Mouse (Mus musculus) heart, postnatal 0 days (tissue): Measurements from ENCODE around the gene Syf2. TPM values are rescaled to one million over a fixed set of nuclear protein-coding genes. Genes with fewer than 3 reads are reported as not detected.
A peak's percentile ranks its signal among the peaks of the same experiment; 100 is the strongest.

ENCODE experiments used
- ATAC-seq: fragments of 200-750 bp; cut with Nextera tagmentation; 2 replicates; pipeline ENCODE4 v1.8.0; 2017; ENCODE audit warnings: low read depth, moderate number of reproducible peaks, moderate library complexity; ENCODE audit not compliant: insufficient read depth
- DNase-seq: peaks from one replicate; pipeline ENCODE4 v3.0.0-alpha.2; 2016; ENCODE audit warnings: low spot score
- H3K27ac ChIP-seq: fragments of 300-500 bp; sonication (generic); 2 replicates; pipeline ENCODE4 v1.5.1; 2014; ENCODE audit warnings: low read depth, mild to moderate bottlenecking
- H3K27me3 ChIP-seq: fragments of 300-500 bp; sonication (generic); 2 replicates; pipeline ENCODE4 v1.6.1; 2014; ENCODE audit warnings: low read length, mixed read lengths; ENCODE audit not compliant: control insufficient read depth, insufficient read depth
- H3K36me3 ChIP-seq: fragments of 300-500 bp; sonication (generic); replicated peaks from 2 replicates; pipeline ENCODE4 v1.6.1; 2014; ENCODE audit warnings: low read length, mixed read lengths; ENCODE audit not compliant: control insufficient read depth, insufficient read depth
- H3K4me1 ChIP-seq: fragments of 300-500 bp; sonication (generic); 2 replicates; pipeline ENCODE4 v1.6.1; 2014; ENCODE audit warnings: antibody characterized with exemption; ENCODE audit not compliant: control insufficient read depth, insufficient read depth
- H3K4me2 ChIP-seq: fragments of 300-500 bp; sonication (generic); 2 replicates; pipeline ENCODE4 v1.6.1; 2014; ENCODE audit warnings: low read depth, mild to moderate bottlenecking, low read length, moderate library complexity
- H3K4me3 ChIP-seq: fragments of 300-500 bp; sonication (generic); 2 replicates; pipeline ENCODE4 v1.5.1; 2014; ENCODE audit warnings: low read depth, low read length
- H3K9ac ChIP-seq: fragments of 300-500 bp; sonication (generic); replicated peaks from 2 replicates; pipeline ENCODE4 v1.6.1; 2014; ENCODE audit warnings: low read depth, low read length, mixed read lengths
- H3K9me3 ChIP-seq: fragments of 300-500 bp; sonication (generic); replicated peaks from 2 replicates; pipeline ENCODE4 v1.6.1; 2016; ENCODE audit warnings: low read length; ENCODE audit not compliant: control insufficient read depth
- CTCF ChIP-seq: IDR thresholded peaks from 2 replicates; pipeline ENCODE4 v1.5.1; 2016; ENCODE audit warnings: antibody characterized with exemption, control low read depth, low read depth
- EP300 ChIP-seq: IDR thresholded peaks from 2 replicates; pipeline ENCODE4 v1.6.1; 2016; ENCODE audit warnings: antibody characterized with exemption, low read depth
- WGBS: fragments of 180-500 bp; shearing (Covaris S2); extraction: QIAGEN DNeasy Blood & Tissue Kit; methylation state at CpG from one replicate; pipeline ENCODE4 v1.1.7; 2014; 5-methylcytosine and 5-hydroxymethylcytosine counted together
- polyA plus RNA-seq: library from polyadenylated mRNA; unstranded; fragments of >200 nt; fragmentation: Nextera tagmentation; extraction: Ambion mirVana; gene quantifications from 2 replicates; pipeline ENCODE4 v1.2.1, GENCODE M21; 2015
- total RNA-seq: library from RNA; depleted of rRNA; stranded (reverse); fragments of >200 nt; gene quantifications from 2 replicates; pipeline ENCODE4 v1.2.3, GENCODE M21; 2014; ENCODE audit warnings: low replicate concordance

The Syf2 gene
- total and polyA plus RNA-seq, 2 experiments from 2014 or later = 19.5 to 66.8 TPM

DNA sequence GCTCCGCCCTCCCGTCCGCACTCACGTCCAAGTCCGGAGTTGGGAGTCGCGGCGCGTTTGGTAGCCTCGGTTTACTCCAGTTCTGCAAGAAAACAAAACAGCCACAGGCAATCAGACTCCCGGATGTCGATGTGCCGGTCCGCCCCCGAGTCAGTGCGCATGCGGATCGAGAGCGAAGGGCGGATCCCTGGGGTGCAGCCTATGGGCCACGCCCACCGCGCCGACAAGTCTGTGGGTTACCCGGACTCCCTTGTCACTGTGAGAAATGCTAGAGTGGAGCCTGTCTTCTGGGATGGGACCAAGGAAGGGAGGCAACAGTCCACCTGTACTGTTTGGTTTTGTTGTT, 15.9 kb upstream of the Syf2 start, which contains the start of gene Tmem50a:
Gene Tmem50a, minus strand, starts transcription at position 161 of the 346 bp plus-strand sequence.
- Histone ChIP-seq H3K4me3 (peak within 1 kb of the TSS; percentile 88), H3K27me3 (no peaks in the 10 kb centered on the region), H3K9ac (peak within 1 kb of the TSS; percentile 85), H3K27ac (peak within 1 kb of the TSS; percentile 95), H3K9me3 (no peaks in the 10 kb centered on the region), H3K4me1 (peaks cover 13% of the 10 kb centered on the region), H3K36me3 (peaks cover 12% of the 10 kb centered on the region), H3K4me2 (peak within 1 kb of the TSS; percentile 68)
- 0% methylated on average over 25 of the region's 25 CpGs for WGBS
- TF ChIP-seq EP300 = 0 out of 2 replicates have a peak, but pooled peaks have one; percentile 47
- no peak for TF ChIP-seq CTCF
- ATAC-seq (peak; percentile 91), DNase-seq (peak; percentile 95)

- Histone ChIP-seq H3K4me3 (peak overlapping the region; percentile 88), H3K9ac (peak overlapping the region; percentile 85), H3K27ac (peak overlapping the region; percentile 95), H3K27me3 (no peaks in the 10 kb centered on the region), H3K4me2 (peak overlapping the region; percentile 68), H3K9me3 (no peaks in the 10 kb centered on the region), H3K36me3 (peaks cover 12% of the 10 kb centered on the region), H3K4me1 (peaks cover 13% of the 10 kb centered on the region)
- ATAC-seq (no peak; the same call in 1 of the 2 replicates), DNase-seq (no peak)
- TF ChIP-seq CTCF (no peak), EP300 (no peak)
- 44% methylated on average over 14 of the region's 14 CpGs for WGBS
Measured at GRCm38 (mm10) chr4:134915223-134916050, 15.3 kb upstream of the Syf2 start.

DNA sequence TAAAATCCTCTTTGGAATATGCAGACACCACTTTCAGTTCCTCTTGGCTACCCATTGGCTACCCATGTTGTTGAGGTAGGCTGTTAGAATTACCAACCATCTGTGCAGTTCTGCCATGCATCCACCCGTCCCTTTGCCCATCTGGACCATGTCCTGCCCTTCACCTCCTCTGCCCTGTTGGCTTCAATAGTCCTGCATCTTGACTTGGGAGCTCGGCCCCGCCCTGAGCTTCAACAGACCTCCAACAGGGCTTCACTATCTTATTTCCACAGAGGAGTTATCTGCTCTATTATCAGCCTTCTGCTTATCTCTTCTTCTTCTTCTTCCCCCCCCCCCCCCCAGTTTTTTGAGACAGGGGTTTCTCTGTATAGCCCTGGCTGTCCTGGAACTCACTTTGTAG, 13.5 kb upstream of the Syf2 start:
- Histone ChIP-seq H3K4me2 (no peak overlapping the region), H3K4me3 (no peak overlapping the region), H3K36me3 (peaks cover 4% of the 10 kb centered on the region; the same call in 1 of the 2 replicates), H3K27ac (no peak overlapping the region), H3K4me1 (peaks cover 13% of the 10 kb centered on the region), H3K9ac (no peak overlapping the region), H3K9me3 (no peaks in the 10 kb centered on the region), H3K27me3 (no peaks in the 10 kb centered on the region)
- no peak for ATAC-seq
- WGBS = 69% methylated on average over 3 of the region's 3 CpGs
- no peak for TF ChIP-seq EP300
- no peak for TF ChIP-seq CTCF
- DNase-seq = no peak

DNA sequence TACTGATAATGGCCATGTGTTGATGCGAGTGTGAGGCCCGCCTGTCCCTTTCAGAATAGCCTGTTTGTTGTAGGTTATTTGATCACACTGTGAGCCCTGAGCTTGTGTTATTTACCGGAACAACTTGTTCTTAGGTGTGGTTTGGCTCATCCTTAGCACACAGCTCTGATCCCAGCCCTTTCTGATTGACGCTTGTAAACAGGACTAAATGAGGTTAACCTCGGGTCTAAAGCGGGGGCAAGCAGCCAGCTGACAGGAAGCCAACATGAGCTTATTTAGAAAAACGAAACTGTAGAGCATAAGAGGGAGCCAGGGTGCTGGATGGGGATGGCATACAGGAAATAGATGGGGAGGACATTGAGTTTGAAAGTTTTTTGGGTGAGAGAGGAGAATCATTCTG, 12.3 kb upstream of the Syf2 start:
- Histone ChIP-seq H3K27me3 (no peaks in the 10 kb centered on the region), H3K4me1 (peaks cover 13% of the 10 kb centered on the region), H3K4me2 (no peak overlapping the region), H3K27ac (peak overlapping the region; percentile 56), H3K9me3 (no peaks in the 10 kb centered on the region), H3K4me3 (no peak overlapping the region), H3K36me3 (no peaks in the 10 kb centered on the region), H3K9ac (no peak overlapping the region)
- ATAC-seq (no peak), DNase-seq (peak; percentile 68)
- 0 out of 2 replicates have a peak, but pooled peaks have one; percentile 38 for TF ChIP-seq EP300
- no peak for TF ChIP-seq CTCF
- WGBS = 22% methylated on average over 7 of the region's 7 CpGs

DNA sequence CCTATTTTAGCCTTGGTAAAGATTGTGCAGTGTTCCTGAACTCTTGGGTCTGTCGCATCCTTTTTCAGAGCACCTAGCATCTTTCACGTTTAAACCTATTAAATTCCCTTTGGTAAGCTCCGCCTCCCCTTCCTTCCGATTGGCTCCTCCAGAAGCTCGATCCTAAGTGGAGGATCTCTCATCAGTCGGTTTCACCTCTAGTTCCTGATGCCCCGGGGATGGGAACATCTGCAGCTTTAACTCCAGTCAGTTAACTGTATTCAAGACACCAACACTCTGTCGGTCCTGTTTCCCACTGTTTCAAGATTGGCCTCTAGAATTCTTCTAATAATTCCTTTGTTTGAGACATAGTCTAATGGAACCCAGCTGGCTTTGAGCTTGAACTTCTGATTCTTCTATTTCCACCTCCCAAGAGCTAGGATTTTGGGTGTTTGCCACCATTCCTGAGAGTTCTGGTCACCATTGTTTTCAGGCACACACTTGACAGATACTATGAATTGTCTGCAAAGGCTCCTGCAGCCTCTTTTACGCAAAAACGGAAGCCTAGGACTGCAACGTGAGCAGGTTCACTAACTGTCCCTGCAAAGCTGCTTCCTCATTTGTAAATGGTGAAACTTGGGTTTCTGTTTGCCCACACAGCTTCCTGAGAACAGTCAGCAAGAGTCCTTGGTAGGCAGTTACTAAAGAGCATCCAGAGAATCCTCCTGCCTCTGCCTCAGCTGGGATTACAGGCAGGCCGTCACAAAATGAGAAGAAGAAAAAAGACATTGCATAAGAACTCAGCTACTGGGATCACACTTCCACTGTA, 10.8 kb upstream of the Syf2 start:
- Histone ChIP-seq H3K4me2 (no peak overlapping the region), H3K9me3 (no peaks in the 10 kb centered on the region), H3K36me3 (no peaks in the 10 kb centered on the region), H3K4me3 (no peak overlapping the region), H3K9ac (no peak overlapping the region), H3K27me3 (no peaks in the 10 kb centered on the region), H3K4me1 (peaks cover 10% of the 10 kb centered on the region), H3K27ac (peak overlapping the region; percentile 19; the same call in 1 of the 2 replicates)
- 40% methylated on average over 12 of the region's 12 CpGs for WGBS
- TF ChIP-seq EP300 = no peak
- no peak for TF ChIP-seq CTCF
- ATAC-seq (no peak), DNase-seq (no peak)
